Mouse (Mus musculus): ENCODE results near the gene Ralgds.
"Not testable (repeated sequence)": the region's sequence is repeated elsewhere in the genome, so short reads cannot be mapped to it uniquely, and the experiment has no call there.

The Ralgds gene

DNA sequence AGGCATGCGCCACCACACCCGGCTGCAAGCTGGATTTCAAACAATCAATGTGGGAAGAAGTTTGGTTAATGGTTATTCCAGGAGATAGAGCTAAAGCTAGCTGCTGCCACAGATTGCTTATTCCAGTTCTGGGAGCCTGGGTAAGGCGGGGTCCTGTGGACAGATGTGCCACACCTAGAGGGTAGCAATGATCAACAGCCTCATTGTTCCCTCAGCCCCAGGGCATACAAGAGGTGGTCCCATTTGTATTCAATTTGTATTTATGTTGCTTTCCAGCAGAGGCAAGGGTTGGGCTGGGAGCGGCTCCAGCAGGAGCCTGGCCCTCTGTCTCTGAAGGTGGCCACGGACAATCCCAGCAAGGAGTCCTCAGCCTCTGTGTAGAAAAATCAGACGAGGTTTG, 6.6 kb upstream of the Ralgds start:
- DNase-seq, result no peak

DNA sequence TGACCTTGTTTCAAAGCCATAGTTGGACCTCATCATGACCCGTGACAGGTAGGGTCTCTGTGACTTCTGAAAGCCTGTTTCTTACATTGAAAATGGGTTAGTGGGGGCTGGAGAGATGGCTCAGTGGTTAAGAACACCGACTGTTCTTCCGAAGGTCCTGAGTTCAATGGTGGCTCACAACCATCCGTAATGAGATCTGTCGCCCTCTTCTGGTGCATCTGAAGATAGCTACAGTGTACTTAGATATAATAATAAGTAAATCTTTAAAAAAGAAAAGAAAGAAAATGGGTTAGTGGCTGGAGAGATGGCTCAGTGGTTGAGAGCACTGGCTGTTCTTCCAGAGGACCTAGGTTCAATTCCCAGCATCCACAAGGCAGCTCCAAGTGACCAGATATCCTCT, 1.3 kb upstream of the Ralgds start:
- DNase-seq, result not testable (repeated sequence)

DNA sequence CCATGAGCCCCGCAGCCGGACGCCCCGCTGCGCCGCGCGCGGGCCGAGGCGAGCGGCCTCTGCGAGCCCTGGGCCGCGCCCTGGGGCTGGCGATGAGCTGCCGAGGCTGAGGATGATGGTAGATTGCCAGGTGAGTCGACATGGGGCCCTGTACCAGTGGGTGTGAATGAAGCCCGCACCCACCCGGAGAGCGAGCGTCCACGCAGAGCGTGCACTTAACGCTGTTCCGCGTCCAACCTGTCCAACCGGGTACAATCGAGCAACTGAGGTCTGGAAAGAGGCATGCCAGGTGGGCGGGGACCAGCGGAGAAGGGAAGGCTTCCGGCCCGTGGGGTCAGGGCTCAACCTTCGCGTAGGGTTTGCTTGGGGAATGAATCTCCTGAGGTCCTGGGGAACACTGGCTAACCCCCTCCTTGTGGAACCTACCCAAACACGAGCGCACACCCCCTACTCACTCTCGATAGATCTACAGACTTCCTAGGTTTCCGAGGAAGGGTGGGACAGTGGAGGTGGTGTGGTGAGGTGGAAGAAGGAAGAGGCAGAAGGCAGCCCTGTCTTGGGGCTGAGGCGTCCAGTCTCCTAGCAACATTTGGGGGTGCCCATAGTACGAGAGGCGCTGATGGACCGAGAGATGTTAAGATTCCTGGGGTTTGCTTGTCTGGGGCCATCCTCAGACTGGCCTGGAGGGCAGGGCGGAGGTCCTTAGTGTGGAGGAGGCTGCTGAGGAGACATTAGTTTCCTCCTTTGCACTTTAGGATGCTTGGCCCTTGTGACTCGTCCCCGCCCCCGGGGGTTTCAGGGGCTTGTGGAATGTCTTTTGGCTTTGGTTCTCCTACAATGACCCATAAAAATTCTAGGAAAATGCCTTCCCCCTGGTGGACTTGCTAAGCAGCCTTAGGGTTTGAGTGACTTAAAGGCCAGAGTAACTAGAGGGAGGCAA, 776 bp downstream of the Ralgds start:
- DNase-seq, result no peak

DNA sequence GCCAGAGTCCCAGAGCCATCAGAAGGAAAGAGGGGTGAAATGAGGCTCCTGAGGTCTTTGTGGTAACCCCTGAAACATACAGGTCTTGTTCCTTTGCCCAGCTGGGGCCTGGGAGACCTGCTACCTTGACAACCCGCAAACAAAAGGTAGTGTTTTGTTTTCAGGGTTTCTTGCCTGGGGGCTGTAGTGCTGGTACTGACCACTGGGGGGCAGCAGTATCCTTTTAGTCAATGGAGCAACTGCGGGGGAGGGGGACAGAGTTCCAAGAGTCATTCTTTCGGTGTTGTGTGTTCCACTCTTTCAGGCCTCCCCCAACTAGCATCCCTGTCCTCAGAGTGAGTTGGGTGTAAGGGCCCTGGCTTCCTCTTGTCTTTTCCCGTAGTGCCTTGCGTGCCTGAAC, 1.6 kb downstream of the Ralgds start:
- DNase-seq, result peak; percentile 77

DNA sequence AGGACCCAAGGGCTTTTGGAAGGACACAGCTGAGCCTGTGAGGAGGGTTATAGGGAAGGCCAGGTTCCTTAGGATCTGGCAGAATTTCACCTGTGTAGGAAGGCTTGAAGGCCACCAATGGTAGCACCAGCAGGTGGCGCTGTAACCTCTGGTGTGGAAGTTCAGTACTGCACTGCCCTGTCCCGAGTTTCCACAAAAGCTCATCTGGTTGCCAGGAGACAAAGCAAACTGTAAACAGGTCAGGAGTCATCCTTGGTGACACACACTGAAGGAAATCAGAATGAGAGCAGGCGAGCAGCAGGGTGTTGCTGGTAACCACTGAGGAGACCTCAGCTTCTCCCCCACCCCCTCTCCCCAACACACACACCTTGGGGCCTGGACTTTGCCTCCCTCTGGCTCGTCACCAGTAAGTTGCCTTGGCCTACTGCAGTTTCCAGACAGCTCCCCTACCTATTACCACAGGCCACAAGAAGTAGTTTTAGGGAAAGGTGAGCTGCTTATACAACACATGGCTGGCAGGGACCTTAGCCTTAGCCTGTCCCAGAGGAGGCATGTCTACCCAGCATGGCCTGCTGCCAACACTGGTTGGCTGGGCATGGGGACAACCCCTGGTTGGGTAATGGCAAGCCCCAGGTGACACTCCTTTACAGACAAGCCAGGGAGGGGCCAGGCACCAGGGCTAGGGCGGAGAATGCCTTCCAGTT, 4.4 kb downstream of the Ralgds start:
- peak; percentile 78 for DNase-seq

DNA sequence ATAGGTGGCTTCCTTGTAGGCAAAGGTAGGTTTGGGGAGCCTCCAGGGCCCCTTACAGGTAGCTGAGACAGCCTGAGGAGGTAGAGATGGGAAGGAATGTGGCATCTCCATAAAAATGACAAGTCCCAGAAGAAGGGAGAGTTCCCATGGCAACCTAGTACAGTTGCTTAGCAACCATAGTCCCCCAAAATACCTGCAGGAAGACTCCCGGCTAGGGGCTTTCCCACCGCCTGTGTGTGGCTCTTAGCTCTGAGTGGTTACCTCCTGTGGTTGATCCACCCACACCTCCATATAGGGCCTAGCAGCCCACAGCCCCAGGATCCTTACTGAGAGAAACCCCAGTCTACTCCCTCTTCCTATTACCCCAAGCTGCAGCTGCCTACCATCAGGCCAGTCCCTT, 5.3 kb downstream of the Ralgds start:
- DNase-seq, result no peak

DNA sequence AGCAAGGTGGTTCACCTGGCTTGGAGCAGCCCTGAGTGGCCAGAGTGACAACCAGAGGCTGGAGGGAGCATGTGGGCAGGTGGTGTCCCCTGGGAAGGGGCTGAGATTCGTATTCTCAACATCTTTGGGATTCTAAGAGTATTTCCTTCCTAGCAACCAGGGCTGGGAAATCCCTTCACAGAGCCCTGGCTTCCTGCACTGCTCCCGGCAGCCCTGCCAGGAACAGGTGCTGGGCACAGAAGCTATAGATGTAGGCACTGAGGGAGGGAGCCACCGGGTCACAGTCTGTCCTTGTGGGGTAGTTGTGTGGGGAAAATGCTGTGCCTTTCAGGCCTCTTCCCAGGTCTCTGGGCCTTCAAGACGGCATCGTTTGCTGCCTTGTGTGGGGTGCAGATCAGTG, 7.7 kb downstream of the Ralgds start:
- DNase-seq, result no peak

DNA sequence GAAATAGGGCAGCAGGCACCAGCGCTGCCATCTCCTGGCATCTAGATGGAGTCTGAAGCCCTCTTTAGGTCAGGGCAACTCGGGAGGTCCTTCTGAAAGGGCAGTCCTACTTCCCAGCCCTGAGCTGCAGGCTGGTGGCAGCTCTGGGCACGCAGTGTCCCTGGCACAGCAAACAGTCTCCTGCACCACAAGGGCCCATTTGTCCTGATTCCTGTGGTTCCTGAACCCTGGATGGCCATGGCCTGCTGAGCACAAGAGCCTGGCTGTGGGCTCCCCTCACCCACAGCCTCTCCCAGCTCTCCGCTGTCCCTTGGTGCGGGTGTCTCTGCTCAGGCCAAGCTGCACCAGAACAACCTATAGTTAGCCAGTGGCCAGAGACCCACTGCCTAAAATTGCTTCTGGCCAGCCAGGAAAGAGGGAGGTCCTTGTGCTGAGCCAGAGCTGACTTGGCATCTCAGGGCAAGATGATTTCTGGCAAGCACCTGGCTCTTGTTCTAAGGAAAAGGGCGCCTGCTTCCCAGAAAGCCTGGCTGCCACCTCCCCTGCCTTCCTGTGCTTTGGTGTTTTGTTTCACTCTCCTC, 8.7 kb downstream of the Ralgds start:
- DNase-seq, result no peak

DNA sequence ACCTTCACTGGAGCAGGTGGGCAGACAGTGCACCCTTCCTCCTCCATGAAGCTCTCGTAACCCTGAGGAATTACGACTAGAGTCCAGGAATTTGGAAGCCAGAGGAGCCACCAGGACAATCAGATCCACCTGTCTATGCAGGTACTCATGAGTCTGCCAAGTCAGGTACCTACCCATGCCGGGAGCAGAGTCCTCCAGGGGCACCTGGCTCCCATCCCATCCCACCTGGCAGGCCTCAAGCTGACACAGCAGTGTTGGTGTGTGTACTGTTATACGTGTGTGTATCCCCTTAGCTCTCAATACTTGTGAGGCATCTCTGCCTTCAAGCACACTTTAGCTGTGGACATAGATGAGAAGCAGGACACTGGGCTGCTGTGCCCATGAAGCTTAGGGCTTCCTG, 9.2 kb downstream of the Ralgds start:
- no peak for DNase-seq

DNA sequence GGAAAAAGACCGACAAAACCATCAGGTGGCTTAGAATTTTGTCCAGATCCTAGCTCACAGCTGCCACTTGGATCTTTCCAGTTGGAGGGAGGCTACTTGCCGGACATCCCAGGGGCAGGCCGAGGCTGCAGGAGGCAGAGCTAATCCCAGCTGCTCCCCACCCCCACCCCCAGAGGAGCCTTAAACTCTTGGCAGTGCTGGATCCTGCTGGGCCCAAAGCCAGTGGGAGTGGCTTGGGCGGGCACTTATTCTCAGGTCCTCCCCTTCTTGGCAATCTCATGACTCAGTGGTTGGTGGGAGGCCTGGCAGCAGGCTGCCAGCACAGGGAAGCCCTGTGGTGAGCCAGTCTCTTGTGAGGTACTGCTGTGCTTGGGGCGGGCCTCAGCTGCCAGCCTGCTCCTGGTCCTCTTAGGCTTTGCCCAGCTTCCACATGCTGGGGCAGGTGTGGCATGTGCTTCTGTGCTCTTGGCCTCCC, 10.8 kb downstream of the Ralgds start:
- DNase-seq, result peak; percentile 72

DNA sequence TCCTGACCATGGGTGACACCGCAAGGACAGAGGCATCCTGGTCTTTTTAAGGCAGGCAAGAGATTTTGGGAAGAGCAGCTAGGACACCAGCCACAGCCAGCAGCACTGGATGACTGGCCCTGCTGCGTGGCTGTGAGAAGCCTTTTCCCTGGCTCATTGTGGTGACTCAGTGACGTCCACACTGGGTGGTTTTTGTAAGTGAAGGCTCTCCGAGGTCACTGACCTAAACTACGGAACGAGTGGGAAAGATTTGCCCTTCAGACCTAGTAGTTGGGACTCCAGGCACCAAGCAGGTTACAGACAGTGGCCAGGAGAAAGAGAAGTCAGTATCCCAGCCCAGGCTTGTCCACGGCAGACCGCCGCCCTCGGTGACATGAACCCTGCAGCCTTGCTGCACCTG, 11.5 kb downstream of the Ralgds start:
- no peak for DNase-seq

DNA sequence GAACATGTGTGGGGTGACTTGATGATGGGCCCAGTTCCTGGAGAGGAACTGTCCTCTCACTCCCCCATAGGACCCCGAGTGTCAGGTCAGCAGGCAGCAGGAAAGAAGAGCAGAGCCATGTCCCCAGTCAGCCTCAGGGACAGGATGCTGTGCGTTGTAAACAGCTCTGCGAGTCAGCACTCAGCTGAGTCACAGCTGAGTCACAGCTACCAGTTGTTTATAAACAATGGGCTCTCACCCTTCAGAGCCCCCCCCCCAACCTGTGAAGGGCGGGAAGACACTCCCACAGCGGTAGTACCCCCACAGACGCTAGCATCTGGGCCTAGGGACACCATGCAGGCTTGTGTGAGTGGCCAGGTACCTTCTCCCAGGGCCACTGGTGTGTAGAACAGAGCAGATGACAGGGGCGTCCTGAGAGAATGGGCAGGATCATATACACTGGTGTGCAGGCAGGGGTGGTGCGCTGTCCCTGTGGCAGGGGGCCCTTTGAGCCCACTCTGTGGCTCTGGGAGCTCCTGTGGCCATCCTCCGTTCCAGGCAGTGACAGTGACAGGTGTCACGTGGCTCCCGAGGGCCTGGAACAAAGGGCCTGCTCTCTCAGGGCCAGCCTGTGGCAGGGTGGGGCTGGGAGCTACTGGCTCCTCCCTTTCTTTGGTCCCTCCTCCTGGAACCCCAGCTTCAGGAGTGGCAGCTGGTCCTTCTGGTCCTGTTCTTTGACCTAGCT, 12.5 kb downstream of the Ralgds start:
- DNase-seq, result peak; percentile 61

DNA sequence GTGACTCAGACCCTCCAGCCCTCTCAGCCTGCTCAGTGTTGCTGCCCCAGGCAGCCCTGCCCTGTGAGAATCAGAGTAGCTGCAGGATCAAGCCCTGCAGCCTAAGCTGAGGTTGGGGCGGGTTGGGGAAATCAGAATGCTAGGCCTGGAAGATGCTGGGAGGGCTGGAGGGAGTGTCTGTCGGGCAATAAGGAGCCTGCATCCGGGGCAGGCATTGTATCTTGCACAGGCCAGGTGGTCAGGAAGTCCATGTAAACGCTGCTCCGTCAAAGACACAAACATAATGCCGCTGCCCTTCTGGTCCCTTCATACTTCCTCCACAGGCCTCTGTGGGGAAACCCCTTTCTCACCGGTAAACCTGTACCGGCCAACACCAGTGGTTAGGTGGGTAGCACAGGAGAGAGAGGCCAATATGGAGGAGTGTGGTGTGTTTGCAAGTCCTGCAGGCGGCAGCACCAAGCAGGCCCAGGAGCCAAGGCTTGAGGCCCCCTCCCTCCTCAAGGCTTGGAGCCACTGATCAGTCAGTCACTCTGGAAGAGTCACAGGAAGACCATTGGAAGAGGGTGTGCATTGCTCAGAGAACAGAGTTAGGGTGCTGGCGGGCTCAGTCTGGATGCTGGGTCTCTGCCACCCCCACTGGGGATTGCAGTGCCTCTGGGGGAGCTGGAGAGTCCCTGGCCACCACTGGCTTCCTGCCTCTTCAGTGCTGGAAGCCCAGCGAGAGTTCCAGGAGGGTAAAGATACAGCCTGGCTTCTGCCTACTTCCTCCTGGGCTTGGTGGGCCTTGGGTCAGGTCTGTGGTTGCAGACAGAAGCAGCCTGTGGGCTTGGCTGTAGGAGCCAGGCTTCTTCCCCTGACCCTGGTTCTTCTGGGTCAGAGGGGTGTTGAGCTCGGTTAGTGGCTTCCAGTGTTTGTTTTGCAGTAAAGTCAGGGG, 13.3 kb downstream of the Ralgds start:
- DNase-seq, result no peak

DNA sequence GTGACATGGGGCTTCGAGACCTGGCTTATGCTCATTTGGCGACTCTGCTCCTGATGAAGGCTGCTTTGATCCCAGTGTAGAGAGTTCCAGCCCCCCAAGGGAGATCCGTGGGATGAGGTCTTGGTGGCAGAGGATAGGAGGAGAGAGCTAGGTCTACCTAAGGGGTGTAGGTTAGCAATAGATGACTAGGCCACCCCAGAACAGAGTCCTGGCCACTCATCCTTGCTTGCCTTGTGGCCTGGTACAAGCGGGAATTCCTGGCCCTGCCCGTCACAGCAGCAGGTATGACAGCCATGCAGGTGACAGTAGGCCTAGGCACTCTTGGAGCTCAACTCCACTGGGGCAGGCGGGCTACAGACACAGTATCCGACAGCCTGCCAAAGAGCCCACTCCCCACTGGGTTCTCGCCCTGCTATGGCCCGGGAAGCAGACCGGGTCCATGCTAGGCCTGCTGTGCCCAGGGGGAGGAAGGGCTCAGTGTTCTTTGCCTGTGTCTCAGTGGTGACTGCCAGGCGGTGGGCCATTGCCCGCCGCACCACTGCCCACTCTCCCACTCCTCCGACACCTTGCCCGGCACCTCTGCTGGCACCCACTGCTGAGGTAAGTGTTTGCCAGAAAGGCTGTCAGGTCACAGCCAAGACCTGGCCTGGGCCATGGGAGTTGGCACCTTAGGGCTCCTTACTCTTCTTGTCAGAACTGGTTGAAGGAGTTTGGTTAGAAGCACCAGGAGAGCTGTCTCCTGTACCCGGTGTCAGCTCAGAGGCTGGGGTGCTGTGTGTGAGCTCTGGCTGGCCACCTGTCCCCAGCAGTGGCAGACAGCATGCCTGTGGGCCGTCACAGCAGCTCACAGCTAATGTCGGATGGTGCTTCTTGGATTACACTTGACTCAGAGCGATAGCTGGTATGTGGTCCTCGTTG, 14.8 kb downstream of the Ralgds start:
- DNase-seq, result no peak

DNA sequence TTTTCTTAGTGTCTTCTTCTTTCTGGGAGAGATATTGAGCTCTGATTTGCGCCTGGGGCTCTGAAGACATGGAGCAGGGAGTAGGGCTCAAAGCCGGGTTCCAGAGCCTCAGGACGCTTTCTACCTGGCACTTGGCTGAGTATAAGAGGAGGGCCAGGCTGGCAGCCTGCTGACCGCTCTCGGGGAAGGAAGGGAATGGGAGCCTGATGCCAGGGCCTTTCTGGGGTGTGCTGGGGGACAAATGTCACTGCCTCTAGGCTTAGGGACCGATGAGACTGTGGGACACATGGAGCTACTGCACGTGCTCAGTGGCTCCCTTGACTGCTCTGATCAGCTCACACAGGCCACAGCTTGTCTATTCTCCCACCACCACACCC, 15.4 kb downstream of the Ralgds start:
- no peak for DNase-seq

DNA sequence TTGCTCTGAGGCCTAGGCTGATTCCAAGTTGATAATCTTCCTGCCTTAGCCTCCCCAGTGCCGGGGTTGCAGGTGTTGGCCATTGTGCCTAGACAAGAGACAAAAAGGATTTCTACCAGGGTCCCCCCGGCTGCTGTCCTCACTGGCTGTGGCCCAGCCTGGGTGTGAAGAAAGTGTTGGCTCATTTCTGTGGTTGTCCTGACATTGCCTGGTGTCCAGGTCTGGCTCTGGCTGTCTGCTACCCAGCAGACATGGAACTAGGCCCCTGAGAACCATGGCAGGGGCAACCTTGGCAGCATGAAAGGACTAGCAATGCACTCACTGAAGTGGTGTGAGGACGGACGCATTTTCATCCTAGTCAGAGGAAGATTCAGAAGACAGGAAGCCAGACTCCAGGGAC, 16.9 kb downstream of the Ralgds start:
- DNase-seq, result no peak

DNA sequence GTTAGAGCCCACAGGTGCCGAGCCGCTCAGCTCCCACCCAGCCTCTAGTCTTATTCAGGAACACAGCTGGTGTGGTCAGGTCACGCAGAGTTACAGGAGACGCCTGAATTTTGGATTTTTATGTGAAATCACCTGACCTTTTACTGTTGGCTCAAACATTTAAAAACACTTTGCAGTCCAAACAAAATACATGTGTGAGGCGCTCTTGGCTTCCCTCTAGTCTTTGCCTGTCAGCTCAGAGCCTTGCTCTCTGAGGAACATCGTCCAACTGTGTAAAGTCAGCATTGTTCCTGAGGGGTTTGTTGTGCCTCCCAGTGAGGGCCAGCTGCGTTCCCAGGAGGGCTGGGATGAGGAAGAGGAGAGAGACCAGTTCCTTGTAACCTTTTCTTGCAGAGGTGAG, 17.4 kb downstream of the Ralgds start:
- DNase-seq, result no peak

DNA sequence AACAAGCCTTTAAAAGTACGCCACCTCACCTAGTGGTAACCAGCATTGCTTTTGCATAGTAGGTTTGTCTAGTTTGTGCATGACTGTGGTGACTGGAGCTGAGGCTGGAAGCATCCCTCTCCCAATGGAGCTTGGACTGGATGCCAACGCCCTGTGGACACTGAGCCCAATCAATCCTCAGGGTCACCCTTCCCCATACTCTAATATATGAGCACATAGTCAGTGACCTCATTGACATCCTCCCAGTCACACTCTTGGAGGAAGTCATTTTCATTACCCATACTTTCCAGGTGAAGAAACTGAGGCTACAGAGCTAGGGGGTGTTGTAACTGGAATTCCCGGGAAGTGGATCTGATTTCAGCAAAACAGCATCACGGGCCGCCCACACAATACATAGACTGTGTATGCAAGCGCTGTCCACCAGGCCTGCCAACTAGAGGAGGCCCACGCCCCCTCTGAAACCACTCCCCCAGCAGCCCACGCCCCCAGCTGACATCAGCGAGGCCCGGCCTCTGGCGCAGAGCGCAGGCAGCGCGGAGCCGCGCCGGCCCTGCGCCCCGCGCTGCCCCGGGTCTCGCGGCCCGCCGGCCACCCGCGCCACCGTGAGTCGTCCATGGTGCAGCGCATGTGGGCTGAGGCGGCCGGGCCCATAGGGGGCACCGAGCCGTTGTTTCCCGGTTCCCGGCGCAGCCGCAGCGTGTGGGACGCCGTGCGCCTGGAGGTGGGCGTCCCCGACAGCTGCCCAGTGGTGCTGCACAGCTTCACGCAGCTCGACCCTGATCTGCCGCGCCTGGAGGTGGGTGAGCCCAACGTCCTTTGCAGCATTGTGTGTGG, 20.2 kb downstream of the Ralgds start:
- peak; percentile 80 for DNase-seq

DNA sequence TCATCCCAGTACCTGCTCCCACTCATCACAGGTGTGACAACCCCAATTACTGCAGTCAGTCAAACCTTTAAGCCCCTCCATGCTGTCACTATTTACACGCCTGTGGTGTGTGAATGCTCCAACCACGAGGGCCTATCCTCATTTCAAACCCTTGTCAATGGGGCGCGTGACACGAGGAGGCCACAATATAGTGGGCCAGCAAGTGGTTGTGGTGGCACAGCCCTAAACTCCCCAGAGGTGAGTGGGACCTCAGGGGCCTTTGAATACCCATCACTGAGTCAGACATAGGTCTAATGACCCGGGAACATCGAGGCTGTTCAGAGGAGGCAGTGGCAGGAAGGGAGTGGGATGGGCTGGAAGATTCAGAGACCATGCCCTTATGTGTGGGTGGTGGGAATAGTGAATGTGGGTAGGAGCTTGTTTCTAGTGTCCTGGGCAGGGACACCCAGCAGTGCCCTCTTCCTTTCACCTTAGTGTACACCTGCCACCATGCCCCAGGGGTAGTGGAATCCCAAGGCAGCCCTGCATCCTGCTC, 21.0 kb downstream of the Ralgds start:
- no peak for DNase-seq
